Mouse (Mus musculus) cortical plate, adult 2 months (tissue): ENCODE measurements at regions not wholly inside any gene's neighbourhood (a gene's known extent, or its start where the extent isn't known, plus 50 kb on each side); places are given as distances from the start of the nearest gene placed in this dataset.

ENCODE experiments used
- CTCF ChIP-seq: fragments of 200-500 bp; IDR thresholded peaks from 2 replicates; pipeline ENCODE4 v1.5.1; 2011; ENCODE audit warnings: mild to moderate bottlenecking, control low read depth, low read length; ENCODE audit not compliant: insufficient read depth; ENCODE audit errors: extremely low read depth
- POLR2A ChIP-seq: fragments of 200-500 bp; IDR thresholded peaks from 2 replicates; pipeline ENCODE4 v1.6.1; 2011; ENCODE audit warnings: mild to moderate bottlenecking, low read length, control low read depth; ENCODE audit not compliant: insufficient read depth; ENCODE audit errors: extremely low read depth

DNA sequence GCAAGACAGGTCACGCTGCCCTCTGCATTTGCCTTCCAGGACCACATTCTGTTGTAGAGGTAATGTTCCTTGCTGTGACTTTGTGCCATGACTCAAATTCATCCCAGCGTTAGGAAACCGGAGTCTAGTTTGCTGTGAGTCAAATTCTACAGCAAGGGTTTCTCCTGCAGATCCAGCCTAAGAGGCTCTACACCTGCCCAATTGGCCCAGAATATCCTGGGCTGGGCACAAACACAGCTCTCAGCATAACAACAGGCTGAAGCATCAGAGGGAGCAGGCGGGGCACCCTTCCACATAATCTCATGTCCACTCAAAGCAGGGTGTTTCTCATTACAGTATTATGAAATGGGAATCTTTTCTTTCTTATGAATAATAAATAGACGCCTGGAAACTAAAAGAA, 220.2 kb upstream of the Pard3b start:
- TF ChIP-seq POLR2A = no peak
- TF ChIP-seq CTCF = no peak
